Mouse (Mus musculus) cerebellum, adult 2 months (tissue): Measurements from ENCODE around the gene Tmem50a. TPM values are rescaled to one million over a fixed set of nuclear protein-coding genes. Genes with fewer than 3 reads are reported as not detected.

Experiments used
- DNase-seq, 2 experiments: peaks; one replicate each; pipeline ENCODE4 v3.0.0; 2021
- H3K27ac ChIP-seq: fragments of 200-500 bp; 2 replicates; pipeline ENCODE4 v1.5.1; 2012; ENCODE audit warnings: low read length, control low read depth, inconsistent platforms; ENCODE audit not compliant: insufficient read depth
- H3K27me3 ChIP-seq: fragments of 200-500 bp; 2 replicates; pipeline ENCODE4 v1.6.1; 2012; ENCODE audit warnings: inconsistent platforms, mild to moderate bottlenecking, low read length, moderate library complexity; ENCODE audit not compliant: control insufficient read depth, insufficient read depth
- H3K4me1 ChIP-seq: fragments of 200-500 bp; 2 replicates; pipeline ENCODE4 v1.6.1; 2011; ENCODE audit warnings: low read length; ENCODE audit not compliant: control insufficient read depth, insufficient read depth
- H3K4me3 ChIP-seq: fragments of 200-500 bp; replicated peaks from 2 replicates; pipeline ENCODE3; 2011; ENCODE audit warnings: mild to moderate bottlenecking, low read depth, low read length, control low read depth; ENCODE audit not compliant: insufficient read depth
- CTCF ChIP-seq: fragments of 200-500 bp; IDR thresholded peaks from 2 replicates; pipeline ENCODE4 v1.5.1; 2011; ENCODE audit warnings: low read depth, mild to moderate bottlenecking, control low read depth, low read length, moderate library complexity, borderline replicate concordance; ENCODE audit not compliant: insufficient read depth
- POLR2A ChIP-seq: fragments of 200-500 bp; IDR thresholded peaks from 2 replicates; pipeline ENCODE4 v1.6.1; 2011; ENCODE audit warnings: low read length, control low read depth, borderline replicate concordance; ENCODE audit not compliant: insufficient read depth
- WGBS: fragments of 180-500 bp; shearing (Covaris S2); methylation state at CpG from one replicate; pipeline ENCODE4 v1.1.7; 2018; 5-methylcytosine and 5-hydroxymethylcytosine counted together
- polyA plus RNA-seq: library from polyadenylated mRNA; depleted of rRNA; stranded (reverse); fragments of >200 nt; gene quantifications from 2 replicates; pipeline ENCODE4 v1.2.3, GENCODE M21; 2012

The Tmem50a gene
- polyA plus RNA-seq, 1 experiment = 111 TPM

DNA sequence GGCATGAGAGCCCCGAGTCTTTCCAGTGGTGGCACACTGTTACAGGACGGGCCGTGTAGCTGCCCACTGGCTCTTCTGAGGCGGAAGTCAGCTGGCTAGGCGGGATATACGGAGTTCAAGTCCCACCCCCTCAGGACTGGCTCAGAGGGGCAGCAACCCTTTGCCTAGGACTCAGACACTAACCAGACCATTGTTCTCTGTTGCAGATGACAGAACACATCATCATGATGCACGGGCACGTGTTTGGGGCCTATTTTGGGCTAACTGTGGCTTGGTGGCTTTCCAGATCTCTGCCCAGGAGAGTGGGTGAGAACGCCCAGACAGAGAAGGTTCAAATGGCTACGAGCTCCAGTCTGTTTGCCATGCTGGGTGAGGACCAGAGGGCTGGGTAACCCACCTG is 31.0 kb downstream of the Tmem50a start:
- Histone ChIP-seq H3K4me1 (0 out of 2 replicates have a peak, but pooled peaks cover 4% of the 10 kb centered on the region), H3K27ac (no peak overlapping the region), H3K4me3 (no peak overlapping the region), H3K27me3 (no peaks in the 10 kb centered on the region)
- TF ChIP-seq POLR2A = no peak
- 75% methylated on average over 10 of the region's 10 CpGs for WGBS
- no peak for DNase-seq

- H3K27ac ChIP-seq = no peak overlapping the region
- TF ChIP-seq CTCF (peak; percentile 50; the same call in 1 of the 2 replicates), POLR2A (no peak)
- 38% methylated on average over 7 of the region's 7 CpGs for WGBS
- no peak overlapping the region for H3K4me3 ChIP-seq
- DNase-seq = peak in 1 of 2 experiments; percentile 30
- H3K4me1 ChIP-seq = 0 out of 2 replicates have a peak, but pooled peaks cover 4% of the 10 kb centered on the region
- no peaks in the 10 kb centered on the region for H3K27me3 ChIP-seq
Observed at GRCm38 (mm10) chr4:134883266-134883665, 31.6 kb downstream of the Tmem50a start.

DNA sequence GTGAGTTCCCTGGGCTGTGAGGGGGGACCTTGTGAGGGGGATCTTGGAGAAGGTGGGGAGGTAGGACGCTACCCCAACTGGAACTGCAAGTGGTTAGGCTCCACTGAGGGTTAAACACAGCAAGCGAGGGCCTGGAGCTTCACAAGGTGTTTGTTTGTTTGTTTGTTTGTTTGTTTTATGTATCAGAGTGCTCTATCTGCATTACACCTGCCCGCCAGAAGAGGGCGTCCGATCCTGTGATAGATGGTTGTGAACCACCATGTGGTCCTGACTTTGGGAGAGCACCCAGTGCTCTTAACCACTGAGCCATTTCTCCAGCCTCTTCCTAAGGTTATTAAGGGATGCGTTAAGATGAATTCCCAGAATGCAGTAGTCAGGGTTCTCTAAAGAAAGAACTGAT is 34.8 kb downstream of the Tmem50a start:
- DNase-seq = no peak
- H3K4me3 ChIP-seq = no peak overlapping the region
- 0 out of 2 replicates have a peak, but pooled peaks cover 4% of the 10 kb centered on the region for H3K4me1 ChIP-seq
- TF ChIP-seq CTCF (peak; percentile 62; the same call in 1 of the 2 replicates), POLR2A (no peak)
- H3K27me3 ChIP-seq = no peaks in the 10 kb centered on the region
- WGBS = 47% methylated on average over 6 of the region's 6 CpGs
- no peak overlapping the region for H3K27ac ChIP-seq

- H3K4me1 ChIP-seq = 0 out of 2 replicates have a peak, but pooled peaks cover 4% of the 10 kb centered on the region
- DNase-seq = peak; percentile 65 to 79
- 2% methylated on average over 17 of the region's 17 CpGs for WGBS
- no peak overlapping the region for H3K27ac ChIP-seq
- TF ChIP-seq POLR2A = no peak
- peak; percentile 75 for TF ChIP-seq CTCF
- no peaks in the 10 kb centered on the region for H3K27me3 ChIP-seq
- H3K4me3 ChIP-seq = peak overlapping the region; percentile 48
Observed at GRCm38 (mm10) chr4:134879410-134879981, 35.3 kb downstream of the Tmem50a start.

DNA sequence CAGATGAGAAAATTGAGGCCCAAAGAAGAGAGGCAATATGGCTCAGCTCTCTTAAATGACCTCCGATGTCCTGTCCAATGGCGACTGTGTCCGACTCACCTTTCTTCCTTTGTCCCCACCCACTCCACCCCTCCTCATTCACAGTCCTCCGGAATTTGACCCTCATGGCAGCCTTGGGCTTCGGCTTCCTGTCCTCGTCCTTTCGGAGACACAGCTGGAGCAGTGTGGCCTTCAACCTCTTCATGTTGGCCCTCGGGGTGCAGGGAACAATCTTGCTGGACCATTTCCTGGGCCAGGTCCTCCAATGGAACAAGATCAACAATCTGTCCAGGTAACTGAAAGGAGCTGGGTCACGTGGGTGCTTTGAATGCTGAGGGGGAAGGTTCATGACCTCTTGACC is 38.7 kb downstream of the Tmem50a start:
- 0 out of 2 replicates have a peak, but pooled peaks cover 4% of the 10 kb centered on the region for H3K4me1 ChIP-seq
- no peak overlapping the region for H3K4me3 ChIP-seq
- H3K27me3 ChIP-seq = no peaks in the 10 kb centered on the region
- no peak overlapping the region for H3K27ac ChIP-seq
- TF ChIP-seq POLR2A (no peak), CTCF (no peak)
- WGBS = 87% methylated on average over 9 of the region's 9 CpGs
- no peak for DNase-seq

GRCm38 (mm10) chr4:134871950-134872349 is 42.9 kb downstream of the Tmem50a start:
- Histone ChIP-seq H3K4me3 (no peak overlapping the region), H3K27me3 (peaks cover 1% of the 10 kb centered on the region; the same call in 1 of the 2 replicates), H3K4me1 (peaks cover 2% of the 10 kb centered on the region; the same call in 1 of the 2 replicates), H3K27ac (no peak overlapping the region)
- TF ChIP-seq CTCF = no peak
- TF ChIP-seq POLR2A = no peak
- DNase-seq = no peak
- 73% methylated on average over 2 of the region's 2 CpGs for WGBS

- DNase-seq = no peak
- 74% methylated on average over 4 of the region's 4 CpGs for WGBS
- Histone ChIP-seq H3K27ac (no peak overlapping the region), H3K4me1 (peaks cover 2% of the 10 kb centered on the region; the same call in 1 of the 2 replicates), H3K4me3 (no peak overlapping the region), H3K27me3 (peaks cover 1% of the 10 kb centered on the region; the same call in 1 of the 2 replicates)
- TF ChIP-seq CTCF = no peak
- TF ChIP-seq POLR2A = no peak
Observed at GRCm38 (mm10) chr4:134871477-134871876, 43.3 kb downstream of the Tmem50a start.

GRCm38 (mm10) chr4:134869815-134870375 is 44.9 kb downstream of the Tmem50a start:
- DNase-seq = no peak
- WGBS = 75% methylated on average over 7 of the region's 7 CpGs
- Histone ChIP-seq H3K27ac (no peak overlapping the region), H3K27me3 (peaks cover 1% of the 10 kb centered on the region; the same call in 1 of the 2 replicates), H3K4me3 (no peak overlapping the region), H3K4me1 (peaks cover 2% of the 10 kb centered on the region; the same call in 1 of the 2 replicates)
- TF ChIP-seq POLR2A (no peak), CTCF (no peak)
